Mouse (Mus musculus): ENCODE data around the gene Dock7. TPM values are rescaled to one million over a fixed set of nuclear protein-coding genes. Genes with fewer than 3 reads are reported as not detected.

The Dock7 gene
- 10 to 100 TPM; 34.5 to 48.6 TPM for total RNA-seq (2021)
- long read RNA-seq, experiment 1, partial matches to known transcripts, result 2 of 4 reads
- long read RNA-seq, experiment 1, other reads (novel, unspliced or antisense), result 1 of 4 reads
- long read RNA-seq, experiment 2, partial matches to known transcripts, result 1 of 2 reads
- long read RNA-seq, experiment 2, other reads (novel, unspliced or antisense), result 1 of 2 reads

DNA sequence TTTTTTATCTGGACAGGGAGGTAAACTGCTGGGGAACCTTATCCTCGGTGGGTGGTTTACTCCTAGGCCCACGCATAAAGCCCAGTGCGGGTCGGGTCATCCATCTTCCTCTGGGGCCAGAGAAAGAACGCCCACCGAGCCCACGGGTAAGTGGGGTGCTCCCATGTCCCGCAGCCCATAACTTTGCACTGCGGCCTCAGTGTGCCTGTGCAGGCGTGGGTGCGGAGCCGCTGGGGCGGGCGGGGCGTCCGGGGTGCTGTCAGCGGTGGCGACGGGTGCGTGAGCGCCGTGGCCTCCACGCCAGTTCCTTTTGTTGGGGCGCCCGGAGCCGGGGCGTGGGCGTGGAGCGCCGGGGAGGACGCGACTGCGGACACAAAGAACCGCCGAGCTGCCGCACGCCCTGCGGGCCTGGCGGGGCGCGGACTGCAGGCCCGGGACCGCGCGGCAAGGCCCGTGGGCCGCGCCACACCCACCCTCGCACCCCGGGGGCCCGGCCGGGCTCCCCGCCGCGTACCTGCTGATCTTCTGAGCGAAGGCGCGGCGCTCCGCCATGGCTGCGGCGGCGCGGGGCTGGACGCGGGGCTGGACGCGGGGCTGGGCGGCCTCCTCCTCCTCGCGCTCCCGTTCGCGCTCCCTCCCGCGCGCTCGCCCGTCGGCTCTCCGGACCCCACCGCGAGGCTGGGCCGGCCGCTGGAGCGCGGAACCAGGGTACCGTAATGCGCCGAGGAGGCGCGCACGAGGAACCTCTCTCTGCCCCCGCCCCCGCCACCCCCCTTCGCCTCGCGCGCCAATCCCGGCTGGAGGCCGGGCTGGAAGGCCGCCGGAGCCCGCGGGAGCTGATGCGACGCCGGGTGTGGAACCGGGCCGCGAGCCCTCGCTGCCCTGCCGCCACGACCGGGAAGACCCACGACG, at the start of gene Dock7:
Gene Dock7 (minus strand): TSS at position 705 of the 912 bp plus-strand sequence.
- peak; percentile 95 for DNase-seq

DNA sequence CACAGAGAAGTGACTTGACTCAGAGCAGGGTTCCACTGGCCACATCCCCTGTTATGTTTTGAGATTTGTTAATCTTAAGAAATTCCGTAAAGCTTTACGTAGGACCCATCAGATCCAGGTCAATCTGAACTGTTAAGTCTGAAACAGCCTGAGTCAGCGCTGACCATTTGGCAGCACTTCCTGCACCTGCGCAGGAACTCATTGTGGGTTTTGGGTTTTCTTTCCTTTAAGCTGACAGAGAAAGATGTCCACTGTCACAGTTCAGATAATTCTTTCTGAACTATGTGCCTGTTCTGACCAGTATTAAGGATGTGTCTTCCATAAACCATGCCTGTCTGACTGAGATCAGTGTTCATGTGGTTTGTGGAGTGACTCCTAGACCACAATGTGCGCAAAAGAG, 48.2 kb upstream of the Dock7 start:
- DNase-seq, result no peak

DNA sequence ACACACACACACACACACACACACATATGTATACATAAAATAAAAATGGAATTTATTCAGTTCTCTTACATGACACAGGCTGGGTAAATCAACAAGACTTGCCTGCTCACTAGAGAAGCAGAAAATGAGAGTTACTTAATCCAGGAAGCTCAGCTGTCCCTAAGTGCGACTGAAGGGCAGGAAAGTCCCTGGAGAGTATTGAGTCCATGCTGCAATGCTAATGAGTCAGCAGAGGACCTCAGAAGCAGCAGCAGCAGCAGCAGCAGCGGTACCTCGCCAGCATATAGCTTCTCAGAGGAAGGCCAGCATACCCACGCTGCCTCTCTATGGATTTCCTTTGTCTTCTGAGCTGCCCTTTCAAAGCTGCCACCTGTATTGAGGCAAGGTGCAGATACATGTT, 42.8 kb upstream of the Dock7 start:
- DNase-seq, result peak; percentile 48

DNA sequence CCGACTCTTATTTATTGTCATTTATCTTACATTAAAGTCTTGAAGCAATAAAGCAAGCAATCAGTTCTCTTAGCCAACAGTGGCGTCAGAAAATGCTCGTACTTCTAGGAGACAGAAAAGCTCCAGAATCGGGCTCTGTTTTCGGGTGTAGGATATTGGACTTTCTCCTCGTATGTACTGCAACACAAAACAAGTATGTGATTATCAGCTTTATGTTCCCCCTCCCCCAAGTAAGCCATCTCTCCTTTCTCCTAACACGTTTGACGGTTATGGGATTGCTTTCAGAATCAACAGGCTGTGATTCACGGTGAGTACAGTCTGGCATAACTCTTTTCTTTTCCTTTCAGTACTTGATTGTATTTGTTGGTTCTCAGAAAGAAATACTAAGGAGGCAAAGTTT, 42.3 kb upstream of the Dock7 start:
- DNase-seq, result no peak

DNA sequence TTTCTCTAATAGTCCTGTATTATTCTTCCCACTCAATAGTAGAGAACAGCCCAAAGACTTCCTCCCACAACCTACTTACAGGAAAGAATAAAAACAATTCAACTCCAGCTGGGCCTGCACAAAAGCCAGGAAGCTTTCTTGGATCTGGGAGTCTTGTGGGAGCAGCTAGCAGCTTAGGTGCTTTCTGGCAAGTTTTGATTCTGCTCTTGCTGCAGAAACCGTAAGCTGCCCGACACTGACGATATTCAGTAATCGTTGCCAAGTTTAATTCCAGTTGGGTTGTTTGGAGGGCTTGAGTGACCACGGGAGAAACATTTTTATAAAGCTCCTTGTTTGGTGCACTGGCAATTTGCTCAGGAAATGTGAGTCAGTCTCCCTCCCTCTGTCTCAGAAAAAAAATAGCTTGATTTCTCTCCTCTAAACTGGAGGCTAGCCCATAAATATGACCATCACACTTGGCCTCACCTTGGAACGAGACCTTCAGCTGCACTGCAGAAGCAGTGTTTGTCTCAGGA, 40.8 kb upstream of the Dock7 start:
- peak; percentile 43 for DNase-seq

DNA sequence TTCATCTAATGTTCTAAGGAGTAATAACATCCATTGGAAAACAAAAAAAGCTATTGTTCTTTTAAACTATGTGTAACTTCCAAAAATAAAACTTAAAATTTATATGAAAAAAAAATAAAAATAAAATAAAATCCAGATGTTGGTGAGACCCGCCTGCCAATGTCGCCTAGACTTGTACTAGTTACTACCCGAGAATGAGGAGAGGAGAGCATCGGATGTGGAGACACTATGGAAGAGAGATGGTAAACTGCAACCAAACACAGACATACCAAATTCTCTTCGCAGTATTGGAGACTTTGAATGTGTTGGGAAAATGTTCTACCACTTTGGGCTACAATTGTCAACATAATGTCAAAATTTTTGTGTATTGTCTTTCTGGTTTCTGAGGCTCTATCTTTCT, 40.2 kb upstream of the Dock7 start:
- DNase-seq, result no peak

DNA sequence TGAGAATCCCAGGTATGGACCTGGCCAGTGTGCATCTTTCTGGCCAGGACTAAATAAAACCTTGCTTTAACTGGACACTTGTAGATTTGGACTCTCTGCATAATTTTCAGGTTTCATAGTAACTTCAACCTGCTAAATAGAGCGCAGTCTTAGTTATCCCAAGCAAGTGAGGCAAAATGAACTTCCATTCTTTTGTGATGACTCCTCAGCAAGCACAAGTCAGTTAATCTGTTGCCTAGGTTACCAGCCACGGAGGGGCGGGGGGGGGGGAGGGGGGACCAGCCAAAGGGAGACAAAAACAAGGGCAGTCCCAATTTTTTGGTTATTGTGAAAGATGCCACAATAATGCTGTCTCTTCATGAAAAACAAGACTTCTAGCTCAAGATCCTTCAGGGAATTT, 39.7 kb upstream of the Dock7 start:
- DNase-seq, result no peak

DNA sequence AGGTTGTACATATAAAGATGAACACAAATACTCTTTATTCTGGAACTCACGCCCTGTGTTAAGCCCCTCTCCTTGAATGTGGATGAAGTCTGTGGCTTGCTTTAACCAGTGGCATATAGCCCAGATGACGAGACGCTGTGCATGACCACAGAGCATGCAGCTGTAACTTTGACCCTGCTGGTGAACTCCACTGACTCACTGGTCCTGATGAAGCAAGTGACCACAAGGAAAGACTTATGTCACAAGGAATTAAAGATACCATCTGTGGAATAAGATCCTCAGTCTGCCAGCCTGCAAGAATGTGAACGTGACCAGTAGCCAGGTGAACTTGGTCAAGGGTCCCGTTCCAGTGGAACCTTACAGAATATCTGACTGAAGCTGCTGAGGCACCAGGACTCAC, 37.8 kb upstream of the Dock7 start:
- DNase-seq, result no peak

DNA sequence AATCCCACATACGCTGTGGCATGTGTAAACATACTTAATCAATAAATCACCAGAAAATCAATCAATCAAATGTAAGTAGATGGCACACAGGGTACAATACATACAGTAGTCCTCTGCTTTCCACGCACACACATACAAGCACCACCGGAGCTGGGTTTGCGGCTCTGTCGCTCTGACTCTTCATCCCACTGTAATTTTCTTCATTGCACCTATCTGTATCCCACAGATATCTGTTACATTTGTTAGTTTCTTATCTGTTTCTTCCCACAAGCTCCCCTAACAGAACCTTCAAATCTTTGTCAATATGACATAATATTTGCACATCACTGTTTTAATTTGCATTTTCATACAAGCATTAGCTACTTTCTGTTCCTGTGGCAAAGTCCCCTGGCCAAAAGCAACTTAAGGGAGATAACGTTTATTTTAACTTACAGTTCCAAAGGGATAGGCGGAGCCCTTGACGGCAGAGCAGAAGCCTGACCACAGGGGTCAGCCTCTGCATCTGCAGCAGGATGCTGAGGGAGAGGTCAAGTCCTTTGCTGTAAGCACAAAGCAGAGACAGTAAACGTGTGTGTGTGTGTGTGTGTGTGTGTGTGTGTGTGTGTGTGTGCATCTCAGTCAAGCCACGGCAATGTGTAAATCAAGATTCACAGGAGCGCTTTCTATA, 36.1 kb upstream of the Dock7 start:
- DNase-seq, result no peak

DNA sequence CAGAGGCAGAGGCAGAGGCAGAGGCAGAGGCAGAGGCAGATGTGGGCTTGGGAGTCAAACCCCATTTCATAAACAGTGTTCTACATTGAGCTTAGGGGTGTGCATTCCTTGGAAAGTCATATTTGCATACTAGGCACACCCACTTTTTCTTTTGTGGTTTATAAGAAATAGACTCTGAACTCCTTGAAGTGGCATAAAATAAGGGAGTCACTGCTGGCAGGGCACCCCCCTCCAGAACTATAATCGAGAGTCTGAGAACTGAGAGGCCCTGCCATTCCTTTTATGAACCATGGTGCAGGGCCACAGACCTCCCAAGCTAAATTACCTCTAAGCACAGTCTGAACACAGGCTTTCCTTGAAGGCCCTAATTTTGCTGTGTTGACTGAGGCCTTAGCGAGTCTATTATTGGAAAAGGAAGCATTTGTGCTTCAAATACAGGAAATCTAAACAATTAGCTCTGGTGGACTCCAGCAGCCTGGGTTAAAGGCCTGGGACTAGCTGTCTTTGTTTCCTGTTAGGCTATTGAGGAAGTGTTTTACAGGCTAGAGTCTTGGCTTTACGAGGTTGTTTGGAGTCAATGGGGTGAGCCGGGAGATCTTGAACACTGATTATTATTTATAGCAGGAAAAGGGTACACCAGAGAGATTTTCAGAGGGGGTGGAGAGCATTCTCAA, 31.3 kb upstream of the Dock7 start:
- no peak for DNase-seq

DNA sequence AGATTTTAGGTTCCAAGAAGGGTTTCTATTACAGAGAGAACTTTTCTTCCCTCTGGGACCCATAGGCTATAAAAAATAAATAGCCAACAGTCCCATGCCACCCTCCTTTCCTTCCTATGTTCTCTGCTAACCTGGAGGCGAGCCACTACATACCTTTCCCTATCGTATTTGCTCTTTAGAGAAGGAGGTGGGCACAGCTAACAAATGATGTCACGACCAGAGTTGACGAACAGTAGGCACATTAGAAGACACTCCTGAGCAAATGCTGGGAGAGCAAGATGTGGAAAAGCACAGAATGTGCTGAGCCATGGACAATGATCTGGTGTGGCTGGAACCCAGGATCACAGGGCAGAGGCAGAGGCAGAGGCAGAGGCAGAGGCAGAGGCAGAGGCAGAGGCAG, 30.7 kb upstream of the Dock7 start:
- DNase-seq, result no peak

DNA sequence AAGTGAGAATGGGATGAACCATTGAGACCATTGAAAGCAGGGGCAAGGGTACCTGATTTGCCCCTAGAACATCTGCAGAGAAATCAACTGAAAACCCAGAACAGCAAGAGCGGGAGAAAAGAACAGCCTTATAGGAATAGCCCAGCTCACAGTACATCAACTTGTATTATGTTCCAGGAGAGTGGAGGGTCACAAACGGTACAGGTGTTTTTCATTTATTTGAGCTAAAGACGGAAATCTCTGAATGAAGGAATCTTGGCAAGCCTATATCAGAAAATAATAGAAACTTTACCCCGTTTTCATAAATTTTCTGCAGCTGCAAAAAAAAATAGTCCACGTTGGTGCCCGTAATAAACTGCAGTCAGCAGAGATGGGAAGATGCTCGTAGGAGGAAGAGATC, 22.6 kb upstream of the Dock7 start:
- no peak for DNase-seq

DNA sequence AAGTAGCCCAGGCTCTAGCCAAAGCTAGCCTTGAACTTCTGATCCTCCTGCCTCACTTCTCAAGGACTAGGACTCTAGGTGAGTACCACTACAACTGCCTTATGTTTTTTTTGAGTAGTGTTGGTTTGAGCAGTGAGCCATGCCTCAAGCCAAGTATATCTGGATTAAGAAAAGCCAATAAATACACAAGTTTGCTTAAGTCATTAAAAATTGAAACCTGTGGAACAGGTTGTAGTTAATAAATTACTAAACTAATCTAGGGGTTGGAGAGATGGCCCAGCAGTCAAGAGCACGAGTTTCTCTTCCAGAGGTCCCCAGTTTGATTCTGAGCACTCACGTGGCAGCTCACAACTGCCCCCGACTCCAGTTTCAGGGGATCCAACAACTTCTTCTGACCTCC, 20.9 kb upstream of the Dock7 start:
- DNase-seq, result no peak

DNA sequence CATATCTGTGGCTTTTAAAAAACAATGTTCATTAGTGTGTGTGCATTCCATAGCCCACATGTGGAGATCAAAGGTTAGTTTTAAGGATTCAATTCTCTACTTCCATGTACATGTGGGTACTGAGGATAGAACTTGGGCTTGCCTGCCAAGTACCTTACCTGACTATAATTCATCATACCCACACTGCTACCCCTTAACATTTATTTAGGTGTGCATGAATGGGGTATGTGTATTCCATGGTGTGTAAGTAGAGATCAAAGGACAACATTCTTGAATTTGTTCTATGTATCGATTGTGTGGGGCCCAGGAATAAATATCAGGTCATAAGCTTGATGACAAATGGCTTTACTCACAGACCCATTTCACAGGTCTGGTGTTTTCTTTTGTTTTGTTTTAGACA, 20.5 kb upstream of the Dock7 start:
- no peak for DNase-seq

DNA sequence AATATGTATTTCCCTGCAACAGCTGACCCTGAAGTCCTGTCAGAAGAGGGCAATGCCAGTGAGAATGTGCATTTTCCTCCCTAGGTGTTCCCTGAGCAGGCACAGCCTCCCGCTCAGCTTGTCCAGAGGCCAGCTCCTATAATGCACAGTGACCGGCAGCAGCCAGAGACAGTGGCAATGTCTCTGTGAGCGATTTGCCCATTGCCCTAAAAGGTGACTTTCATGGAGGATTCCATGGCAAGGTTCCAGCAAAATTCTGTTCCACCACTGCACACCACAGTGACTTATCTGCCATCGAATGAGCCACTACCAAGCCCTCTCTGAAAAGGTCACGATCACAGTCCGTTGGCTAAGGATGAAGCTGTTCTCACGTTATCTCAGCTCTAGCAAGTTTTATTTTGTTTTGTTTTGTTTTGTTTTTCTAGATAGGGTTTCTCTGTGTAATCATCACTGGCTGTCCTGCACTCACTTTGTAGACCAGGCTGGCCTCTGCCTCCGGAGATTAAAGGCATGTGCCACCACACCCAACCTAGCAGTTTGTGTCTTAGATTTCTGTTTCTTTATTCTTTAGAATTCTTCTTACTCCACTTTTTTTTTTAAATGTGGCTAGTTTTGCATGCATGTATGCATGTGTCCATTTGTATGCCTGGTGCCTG, 17.4 kb upstream of the Dock7 start:
- DNase-seq, result peak; percentile 7

DNA sequence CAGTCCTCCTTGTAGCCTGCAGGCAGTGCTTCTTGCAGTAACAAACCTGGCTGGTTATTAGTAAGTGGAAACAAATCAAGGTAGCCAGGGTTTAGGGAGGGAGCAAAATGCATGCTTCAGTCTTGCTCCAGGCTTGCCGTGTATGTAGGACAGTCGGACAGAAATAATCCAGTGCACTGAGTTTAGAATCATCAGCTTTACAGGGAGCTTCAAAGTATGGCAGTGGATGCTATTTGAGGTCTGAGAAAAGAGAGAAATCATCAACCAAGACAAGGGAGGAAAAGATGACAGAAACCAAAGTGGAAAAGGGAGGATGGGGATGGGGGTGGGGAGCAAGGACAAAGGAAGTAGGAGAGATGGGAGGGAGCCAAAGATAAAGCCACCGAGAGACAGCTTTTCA, 13.8 kb upstream of the Dock7 start:
- no peak for DNase-seq

DNA sequence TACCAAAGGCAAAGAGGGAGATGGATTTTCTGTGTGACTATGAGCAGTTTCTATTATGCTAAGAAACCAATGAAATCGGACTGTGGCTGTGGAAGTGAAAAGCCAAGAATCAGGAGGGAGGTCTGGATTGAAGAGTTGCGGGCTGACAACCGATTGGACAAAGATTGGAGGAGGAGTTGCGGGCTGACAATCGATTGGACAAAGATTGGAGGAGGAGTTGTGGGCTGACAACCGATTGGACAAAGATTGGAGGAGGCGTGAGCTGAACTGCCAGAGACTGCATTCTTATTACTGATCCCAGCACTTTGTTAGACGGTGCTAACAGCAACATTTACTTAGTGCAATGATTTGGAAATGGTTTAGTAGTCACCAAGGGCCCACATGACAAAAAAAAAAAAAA, 12.6 kb upstream of the Dock7 start:
- DNase-seq, result no peak

DNA sequence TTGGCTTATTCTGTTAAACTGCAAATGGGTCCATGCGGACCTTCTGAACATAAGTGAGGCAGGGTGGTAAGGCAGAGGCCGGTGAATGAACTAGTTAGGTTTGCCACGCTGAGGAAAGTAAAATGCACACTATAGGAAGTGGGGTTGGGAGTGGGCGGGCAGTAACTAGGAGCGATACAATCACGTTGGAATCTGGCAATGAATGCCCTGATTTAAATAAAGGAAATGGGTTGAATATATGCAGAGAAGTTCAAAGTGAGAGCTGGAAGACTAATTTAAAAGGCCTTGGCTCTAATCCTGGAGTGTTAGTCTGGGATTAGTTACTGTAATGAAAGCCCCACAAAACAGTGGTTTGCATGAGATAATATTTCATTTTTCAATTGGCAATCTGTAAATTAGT, 12.0 kb upstream of the Dock7 start:
- DNase-seq, result no peak

DNA sequence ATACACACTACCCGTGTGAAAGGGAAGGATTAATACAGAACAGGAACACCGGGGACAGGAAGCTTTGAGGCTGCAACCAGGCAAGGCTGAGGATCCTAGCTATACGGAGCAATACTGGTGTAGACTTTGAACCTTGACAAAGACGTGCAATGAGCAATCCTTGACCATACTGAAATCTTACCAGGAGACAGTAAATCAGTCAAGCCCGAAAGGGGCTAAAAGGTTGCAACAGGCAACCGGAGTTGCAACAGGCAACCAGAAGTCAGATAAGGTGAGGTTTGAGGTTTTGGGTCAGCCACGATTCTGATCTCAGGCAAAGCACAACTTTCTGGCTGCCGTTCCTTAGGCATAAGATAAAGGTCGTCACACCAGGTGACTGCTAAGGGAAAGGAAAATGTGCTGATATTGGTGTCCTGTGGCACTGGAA, 10.5 kb upstream of the Dock7 start:
- no peak for DNase-seq

DNA sequence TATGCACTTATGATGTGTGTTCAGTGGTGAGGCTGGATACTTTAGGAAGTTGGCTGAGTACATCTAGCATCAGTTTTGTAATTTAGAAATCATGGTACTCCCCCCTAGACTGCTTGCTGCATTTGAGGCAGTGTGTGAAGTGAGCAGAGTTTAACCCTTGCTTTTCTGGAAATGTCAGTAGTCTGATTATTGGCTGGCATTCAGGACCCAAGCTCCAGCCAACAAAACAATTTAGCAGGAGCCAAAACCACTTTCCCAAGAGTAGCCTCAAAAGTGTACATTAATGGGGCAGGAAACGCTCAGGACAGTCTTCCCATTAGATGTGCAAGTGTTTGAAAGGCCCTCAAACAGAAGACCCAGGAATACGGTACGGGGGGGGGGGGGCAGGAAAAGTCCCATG, 2.8 kb upstream of the Dock7 start:
- DNase-seq, result no peak

DNA sequence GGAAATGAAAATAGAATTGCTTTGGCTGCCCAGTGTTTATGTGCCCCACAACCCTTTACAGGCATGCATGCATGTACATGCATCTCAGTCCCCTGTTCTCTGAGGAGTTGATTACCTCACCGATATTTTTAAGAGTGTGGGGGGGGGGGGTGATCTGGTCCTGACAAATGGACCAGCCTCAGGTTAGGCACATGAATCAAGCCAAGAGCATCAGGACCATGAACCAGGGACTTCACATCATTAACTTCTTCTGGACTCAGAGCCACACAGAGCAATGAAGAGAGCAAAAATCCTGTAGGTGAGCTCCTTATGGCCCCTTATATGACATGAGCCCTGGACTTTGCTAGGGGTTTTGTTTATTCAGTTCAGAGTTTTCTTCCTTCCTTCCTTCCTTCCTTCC, 2.1 kb upstream of the Dock7 start:
- no peak for DNase-seq

DNA sequence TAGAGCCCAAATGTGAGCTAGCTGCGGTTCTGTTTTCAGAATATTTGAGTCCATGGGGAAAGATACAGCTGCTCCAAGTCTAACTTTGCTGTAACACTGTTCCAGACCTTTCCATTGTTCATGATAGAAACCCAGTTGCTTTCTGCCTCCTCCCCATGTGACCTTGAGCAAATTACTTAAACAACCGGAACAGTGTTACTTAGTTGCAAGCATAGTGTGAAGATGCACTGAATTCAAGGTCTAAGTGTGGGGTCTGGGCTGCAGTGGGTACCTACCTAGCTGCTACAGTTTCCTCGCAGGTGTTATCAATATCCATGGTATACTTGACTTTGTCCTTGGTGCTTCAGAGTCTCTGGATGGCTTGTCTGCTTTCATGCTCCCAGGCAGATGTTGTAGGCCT, 1.3 kb upstream of the Dock7 start:
- DNase-seq, result no peak

Data from adrenal gland, postnatal 10 days (tissue).